Mouse (Mus musculus) lung, embryonic 14.5 days (tissue): ENCODE results near the gene Tmem252. TPM values are rescaled to one million over a fixed set of nuclear protein-coding genes. Genes with fewer than 3 reads are reported as not detected.

Experiments
- ATAC-seq: fragments of 200-750 bp; cut with Nextera tagmentation; 2 replicates; pipeline ENCODE4 v1.8.0; 2017; ENCODE audit warnings: mild to moderate bottlenecking, moderate TSS enrichment, moderate library complexity; ENCODE audit not compliant: insufficient read depth
- DNase-seq: peaks from one replicate; pipeline ENCODE4 v3.0.0-alpha.2; 2015
- H3K27ac ChIP-seq: fragments of 300-500 bp; sonication (generic); 2 replicates; pipeline ENCODE4 v1.5.1; 2014; ENCODE audit warnings: low read depth, mild to moderate bottlenecking, moderate library complexity
- H3K27me3 ChIP-seq: fragments of 300-500 bp; sonication (generic); 2 replicates; pipeline ENCODE4 v1.6.1; 2014; ENCODE audit warnings: low read length, control low read depth; ENCODE audit not compliant: insufficient read depth
- H3K36me3 ChIP-seq: fragments of 300-500 bp; sonication (generic); 2 replicates; pipeline ENCODE4 v1.6.1; 2014; ENCODE audit warnings: control low read depth; ENCODE audit not compliant: insufficient read depth
- H3K4me1 ChIP-seq: fragments of 300-500 bp; sonication (generic); 2 replicates; pipeline ENCODE4 v1.6.1; 2014; ENCODE audit warnings: antibody characterized with exemption, control low read depth; ENCODE audit not compliant: insufficient read depth
- H3K4me2 ChIP-seq: fragments of 300-500 bp; sonication (generic); 2 replicates; pipeline ENCODE4 v1.6.1; 2014; ENCODE audit warnings: mild to moderate bottlenecking
- H3K4me3 ChIP-seq: fragments of 300-500 bp; sonication (generic); 2 replicates; pipeline ENCODE4 v1.5.1; 2014; ENCODE audit warnings: low read depth, low read length
- H3K9ac ChIP-seq: fragments of 300-500 bp; sonication (generic); 2 replicates; pipeline ENCODE4 v1.6.1; 2014
- H3K9me3 ChIP-seq: fragments of 300-500 bp; sonication (generic); 2 replicates; pipeline ENCODE4 v1.6.1; 2016; ENCODE audit warnings: low read depth, low read length, control low read depth
- CTCF ChIP-seq: IDR thresholded peaks from 2 replicates; pipeline ENCODE4 v1.5.1; 2016; ENCODE audit warnings: antibody characterized with exemption, low read depth
- WGBS: fragments of 180-500 bp; shearing (Covaris S2); extraction: QIAGEN DNeasy Blood & Tissue Kit; methylation state at CpG from one replicate; pipeline ENCODE4 v1.1.7; 2014; 5-methylcytosine and 5-hydroxymethylcytosine counted together
- polyA plus RNA-seq: library from polyadenylated mRNA; unstranded; fragments of >200 nt; fragmentation: Nextera tagmentation; extraction: Ambion mirVana; gene quantifications from 2 replicates; pipeline ENCODE4 v1.2.1, GENCODE M21; 2014

Tmem252 gene
- polyA plus RNA-seq, 1 experiment from 2014 or later: 3.0 TPM

- TF ChIP-seq CTCF: no peak
- peak overlapping the region; percentile 61 for H3K27ac ChIP-seq
- no peak for ATAC-seq
Observed at GRCm38 (mm10) chr19:24704326-24704725, 30.5 kb downstream of the Tmem252 start.

GRCm38 (mm10) chr19:24705395-24705794, 31.6 kb downstream of the Tmem252 start:
- Histone ChIP-seq H3K9me3 (no peaks in the 10 kb centered on the region), H3K9ac (no peak overlapping the region), H3K36me3 (no peaks in the 10 kb centered on the region), H3K27ac (0 out of 2 replicates have a peak overlapping the region, but pooled peaks have one; percentile 2), H3K4me2 (no peak overlapping the region), H3K4me3 (no peak overlapping the region), H3K4me1 (peaks cover 15% of the 10 kb centered on the region), H3K27me3 (no peaks in the 10 kb centered on the region)
- TF ChIP-seq CTCF: peak; percentile 67
- DNase-seq (peak; percentile 76), ATAC-seq (no peak)
- WGBS: 83% methylated on average over 1 of the region's 1 CpGs

More at GRCm38 (mm10) chr19:24704326-24704725, 30.5 kb downstream of the Tmem252 start:
- 50% methylated on average over 2 of the region's 2 CpGs for WGBS
- Histone ChIP-seq H3K4me3 (no peak overlapping the region), H3K36me3 (no peaks in the 10 kb centered on the region), H3K9me3 (no peaks in the 10 kb centered on the region), H3K27me3 (no peaks in the 10 kb centered on the region), H3K4me2 (no peak overlapping the region), H3K9ac (no peak overlapping the region), H3K4me1 (peaks cover 15% of the 10 kb centered on the region)
- DNase-seq: no peak

GRCm38 (mm10) chr19:24707071-24707906, 33.5 kb downstream of the Tmem252 start:
- Histone ChIP-seq H3K36me3 (no peaks in the 10 kb centered on the region), H3K4me2 (no peak overlapping the region), H3K27ac (no peak overlapping the region), H3K27me3 (no peaks in the 10 kb centered on the region), H3K9ac (no peak overlapping the region), H3K4me1 (peaks cover 15% of the 10 kb centered on the region), H3K4me3 (no peak overlapping the region), H3K9me3 (no peaks in the 10 kb centered on the region)
- no peak for DNase-seq
- no peak for ATAC-seq
- no peak for TF ChIP-seq CTCF
- WGBS: 46% methylated on average over 7 of the region's 7 CpGs

- no peak for TF ChIP-seq CTCF
- H3K27ac ChIP-seq: no peak overlapping the region
- H3K4me3 ChIP-seq: no peak overlapping the region
- H3K9me3 ChIP-seq: no peaks in the 10 kb centered on the region
- H3K36me3 ChIP-seq: no peaks in the 10 kb centered on the region
- H3K4me1 ChIP-seq: peaks cover 12% of the 10 kb centered on the region
- no peak overlapping the region for H3K9ac ChIP-seq
- ATAC-seq (no peak), DNase-seq (no peak)
- WGBS: 59% methylated on average over 7 of the region's 7 CpGs
- H3K27me3 ChIP-seq: no peaks in the 10 kb centered on the region
- no peak overlapping the region for H3K4me2 ChIP-seq
Observed at GRCm38 (mm10) chr19:24708032-24708431, 34.2 kb downstream of the Tmem252 start.

GRCm38 (mm10) chr19:24716303-24717097, 42.7 kb downstream of the Tmem252 start:
- Histone ChIP-seq H3K4me2 (no peak overlapping the region), H3K9me3 (no peaks in the 10 kb centered on the region), H3K4me1 (no peaks in the 10 kb centered on the region), H3K9ac (no peak overlapping the region), H3K4me3 (no peak overlapping the region), H3K27ac (no peak overlapping the region), H3K27me3 (no peaks in the 10 kb centered on the region), H3K36me3 (0 out of 2 replicates have a peak, but pooled peaks cover 2% of the 10 kb centered on the region)
- 69% methylated on average over 7 of the region's 7 CpGs for WGBS
- TF ChIP-seq CTCF: no peak
- ATAC-seq (no peak), DNase-seq (no peak)

GRCm38 (mm10) chr19:24718021-24718420, 44.2 kb downstream of the Tmem252 start:
- no peak for TF ChIP-seq CTCF
- Histone ChIP-seq H3K9me3 (no peaks in the 10 kb centered on the region), H3K4me3 (no peak overlapping the region), H3K4me1 (no peaks in the 10 kb centered on the region), H3K9ac (no peak overlapping the region), H3K36me3 (0 out of 2 replicates have a peak, but pooled peaks cover 2% of the 10 kb centered on the region), H3K27me3 (no peaks in the 10 kb centered on the region), H3K4me2 (no peak overlapping the region), H3K27ac (no peak overlapping the region)
- ATAC-seq (no peak), DNase-seq (no peak)
- 46% methylated on average over 1 of the region's 1 CpGs for WGBS

GRCm38 (mm10) chr19:24719504-24719903, 45.7 kb downstream of the Tmem252 start:
- Histone ChIP-seq H3K4me1 (no peaks in the 10 kb centered on the region), H3K9me3 (no peaks in the 10 kb centered on the region), H3K27ac (no peak overlapping the region), H3K36me3 (0 out of 2 replicates have a peak, but pooled peaks cover 2% of the 10 kb centered on the region), H3K4me2 (no peak overlapping the region), H3K4me3 (no peak overlapping the region), H3K9ac (no peak overlapping the region), H3K27me3 (no peaks in the 10 kb centered on the region)
- ATAC-seq: no peak
- 81% methylated on average over 4 of the region's 4 CpGs for WGBS
- TF ChIP-seq CTCF: no peak
- no peak for DNase-seq
